Mouse (Mus musculus) Patski (cell line): ENCODE results near the gene Mtmr3. TPM values are rescaled to one million over a fixed set of nuclear protein-coding genes. Genes with fewer than 3 reads are reported as not detected.
"Not testable (repeated sequence)": the region's sequence is repeated elsewhere in the genome, so short reads cannot be mapped to it uniquely, and the experiment has no call there.

ENCODE experiments used
- ATAC-seq: fragments of 100-300 bp; one replicate; pipeline ENCODE4 v1.8.0; 2021
- CTCF ChIA-PET: fragments of 350-600 bp; sonication (Branson Sonifier 250); formaldehyde crosslinking; loops from one replicate; lab custom pipeline; 2022; ENCODE audit warnings: inconsistent platforms; lab: Charles Lee
- POLR2A ChIA-PET: fragments of 350-600 bp; sonication (Branson Sonifier 250); formaldehyde crosslinking; loops from one replicate; lab custom pipeline; 2022; ENCODE audit warnings: antibody characterized with exemption, inconsistent platforms; lab: Charles Lee
- DNase-seq: peaks from one replicate; pipeline ENCODE4 v3.0.0-alpha.2; 2011; ENCODE audit warnings: low read depth, low spot score
- H3K27me3 ChIP-seq: fragments of 371-371 bp; one replicate; pipeline ENCODE4 v1.5.1; 2021
- CTCF ChIP-seq: fragments of 100-300 bp; IDR thresholded peaks from one replicate; pipeline ENCODE4 v1.5.1; 2021
- in situ Hi-C: fragments of 300-500 bp; cut with MboI; formaldehyde crosslinking; loops from 3 replicates; pipeline ENCODE4 v1.11.1; 2018; ENCODE audit warnings: low pct_unique_long_range_greater_than_20kb, mixed read lengths
- polyA plus RNA-seq: library from polyadenylated mRNA; unstranded; gene quantifications from one replicate; pipeline ENCODE4 v1.2.3, GENCODE M21; 2021

The Mtmr3 gene
- polyA plus RNA-seq, 1 experiment from 2014 or later, result 49.1 TPM

DNA sequence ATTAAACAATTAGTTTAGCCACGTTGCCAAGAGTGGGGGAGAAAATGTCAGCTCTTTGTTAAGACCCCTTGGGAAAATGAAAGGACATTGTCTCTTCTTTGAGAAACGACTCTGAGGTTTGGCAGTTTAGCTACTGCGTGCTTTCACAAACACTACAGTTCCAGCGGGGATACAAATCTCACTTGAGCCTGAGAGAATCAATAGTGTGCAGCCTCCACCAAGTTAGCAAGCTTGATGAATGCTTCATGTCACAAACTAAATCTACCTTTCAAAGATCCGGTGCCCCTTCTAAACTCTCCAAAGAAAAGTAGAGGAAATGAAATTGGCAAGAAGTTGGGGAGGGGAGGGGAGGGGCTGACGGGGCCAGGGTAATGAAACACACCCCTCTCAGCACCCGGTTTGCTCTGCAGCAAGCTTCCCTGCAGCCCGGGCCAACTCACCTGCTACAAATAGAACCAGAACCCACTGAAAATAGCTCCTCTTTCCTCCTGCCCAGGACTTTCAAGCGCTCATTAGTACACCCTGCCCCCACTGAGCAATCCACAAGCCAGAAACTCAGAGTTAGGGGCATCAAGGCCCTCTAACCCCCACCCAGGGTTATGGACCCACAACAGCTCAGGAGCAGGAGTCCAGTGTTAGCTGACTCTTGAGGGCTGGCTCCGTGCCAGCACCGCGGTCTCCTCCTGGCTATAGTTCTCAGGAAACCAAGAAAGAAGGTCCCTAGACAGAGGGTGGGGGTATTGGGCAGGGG, 8.2 kb upstream of the Mtmr3 start:
- ATAC-seq (no peak), DNase-seq (no peak)
- in situ Hi-C loops, result no loop called here
- H3K27me3 ChIP-seq, result peaks cover 6% of the 10 kb centered on the region
- POLR2A ChIA-PET, result no interaction called here
- TF ChIP-seq CTCF, result no peak
- CTCF ChIA-PET, result interaction anchor here (0.9 kb wide), 1 partner anchor 20 kb away, joined by 4 read pairs; no protein-coding TSS in a partner anchor

DNA sequence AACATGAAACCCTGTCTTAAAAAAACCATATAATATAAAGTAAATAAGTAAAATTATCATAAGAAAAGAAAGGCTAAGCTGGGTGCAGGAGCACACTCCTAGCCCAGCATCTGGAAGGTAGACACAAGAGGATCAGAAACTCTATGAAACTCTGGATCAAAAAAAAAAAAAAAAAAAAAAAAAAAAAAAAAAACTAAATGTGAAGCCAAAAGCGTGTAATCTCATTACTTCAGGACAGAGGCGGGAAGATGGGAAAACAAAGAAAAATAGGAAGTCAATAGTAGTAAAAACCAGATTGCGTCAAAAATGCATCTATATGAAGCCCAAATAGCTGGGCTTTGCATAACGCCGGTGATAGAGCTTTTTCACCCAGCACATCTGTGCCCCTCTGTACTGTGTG, 7.2 kb upstream of the Mtmr3 start:
- in situ Hi-C loops, result no loop called here

DNA sequence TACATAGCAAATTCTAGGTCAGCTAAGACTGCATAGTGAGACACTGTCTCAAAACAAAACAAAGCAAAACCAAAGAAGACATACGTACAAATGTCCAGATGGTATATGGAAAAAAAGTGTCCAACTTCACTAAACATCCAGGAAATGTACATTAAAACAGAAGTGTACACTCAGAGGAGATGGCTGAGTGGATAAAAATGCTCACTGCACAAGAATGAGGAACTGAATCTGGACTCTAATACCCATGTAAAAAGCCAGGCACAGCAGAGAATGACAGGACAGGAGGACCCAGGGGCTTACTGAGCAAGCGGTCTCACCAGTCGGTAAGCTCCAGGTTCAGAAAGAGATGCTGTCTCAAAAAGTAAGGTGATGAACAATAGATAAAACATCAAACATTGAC, 5.3 kb upstream of the Mtmr3 start:
- ChIA-PET CTCF (no interaction called here), POLR2A (interaction anchor here (0.7 kb wide), 1 partner anchor 121 kb away, joined by 3 read pairs; no protein-coding TSS in a partner anchor)
- DNase-seq (no peak), ATAC-seq (no peak)
- H3K27me3 ChIP-seq, result peaks cover 6% of the 10 kb centered on the region
- in situ Hi-C loops, result loop anchor here (5.0 kb wide), 1 partner anchor 37 kb away; the partner anchor contains the start of gene Ascc2
- no peak for TF ChIP-seq CTCF

More for the DNA sequence above, 7.2 kb upstream of the Mtmr3 start:
- no peak for ATAC-seq
- H3K27me3 ChIP-seq, result peaks cover 6% of the 10 kb centered on the region
- POLR2A ChIA-PET, result no interaction called here
- CTCF ChIA-PET, result no interaction called here
- no peak for TF ChIP-seq CTCF
- DNase-seq, result no peak

DNA sequence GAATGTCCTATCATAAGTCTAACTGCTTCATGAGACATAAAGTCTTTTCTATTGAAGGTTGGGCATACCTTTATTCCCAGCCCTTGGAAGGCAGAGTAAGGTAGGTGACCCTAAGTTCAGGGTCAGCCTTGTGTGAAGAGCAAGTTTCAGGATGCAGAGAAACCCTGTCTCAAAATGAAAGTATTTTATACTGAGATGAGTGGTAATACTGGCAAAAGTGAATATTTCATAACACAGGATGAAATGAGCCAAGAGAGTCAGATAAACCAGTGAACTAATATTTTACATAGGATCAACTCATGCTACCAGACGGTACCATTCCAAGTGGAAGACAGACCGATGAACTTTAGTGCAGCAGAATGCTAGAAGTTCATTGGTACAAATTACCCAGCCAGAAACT, 3.7 kb upstream of the Mtmr3 start:
- no peak for ATAC-seq
- CTCF ChIA-PET, result no interaction called here
- peaks cover 6% of the 10 kb centered on the region for H3K27me3 ChIP-seq
- POLR2A ChIA-PET, result no interaction called here
- in situ Hi-C loops, result loop anchor here (5.0 kb wide), 1 partner anchor 39 kb away; the partner anchor contains the start of gene Ascc2
- DNase-seq, result no peak
- TF ChIP-seq CTCF, result no peak

DNA sequence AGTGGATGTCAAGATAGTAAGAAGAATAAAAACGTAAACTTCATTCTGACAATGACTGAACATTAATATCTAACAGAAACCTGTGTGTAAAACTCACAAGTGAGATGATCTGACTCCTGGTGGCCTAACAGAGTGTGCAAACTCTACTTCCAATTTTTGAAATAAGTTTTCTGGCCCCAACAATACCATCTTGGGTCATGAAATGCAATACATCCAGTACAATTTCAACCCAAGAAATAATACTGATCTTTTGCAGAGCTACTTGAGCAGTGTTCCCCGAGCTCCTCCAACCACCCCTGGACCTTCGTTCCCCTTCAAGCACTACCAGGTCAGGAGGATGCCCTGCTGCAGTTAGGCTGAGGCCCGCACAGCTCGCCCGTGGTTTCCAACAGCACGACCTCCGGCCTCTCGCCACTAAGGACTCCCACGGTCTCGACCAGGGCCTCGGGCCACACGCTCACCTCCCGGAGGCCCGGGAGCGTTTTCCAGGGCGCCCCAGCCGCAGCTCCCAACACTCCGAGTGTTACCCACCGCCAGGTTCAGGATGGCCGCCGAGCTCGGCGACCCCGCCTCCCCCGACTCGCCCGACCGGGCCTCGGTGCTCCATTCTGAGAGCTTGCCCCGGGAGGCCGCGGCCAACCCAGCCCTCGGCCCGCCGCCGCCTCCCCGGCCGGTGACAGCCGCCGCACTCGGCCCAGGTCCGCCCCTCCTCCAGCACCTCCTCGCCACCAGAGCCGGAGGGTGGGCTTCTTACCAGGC, 635 bp downstream of the Mtmr3 start:
- no peak for DNase-seq

DNA sequence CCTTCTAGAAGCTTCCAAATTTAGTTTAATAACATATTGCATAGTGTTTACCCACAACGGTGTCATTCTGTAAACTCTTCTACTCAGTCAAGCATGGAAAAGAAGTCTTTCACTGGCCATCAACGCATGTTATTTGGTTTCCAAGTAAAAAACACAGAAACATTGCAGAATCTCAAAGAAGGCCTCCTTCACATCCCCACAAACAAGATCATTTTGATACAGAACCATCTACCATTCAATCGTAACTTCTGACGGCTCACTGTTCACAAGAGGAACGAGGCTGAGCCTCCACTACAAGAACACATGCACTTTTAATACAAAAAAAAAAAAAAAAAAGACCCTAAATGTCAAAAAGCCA, 1.2 kb downstream of the Mtmr3 start:
- ChIA-PET POLR2A (interaction anchor here (1.9 kb wide), 1 partner anchor 45 kb away, joined by 8 read pairs; the partner anchor contains the start of gene Ascc2), CTCF (interaction anchor here (1.0 kb wide), 1 partner anchor 284 kb away, joined by 3 read pairs; no protein-coding TSS in a partner anchor)
- no peak for ATAC-seq
- TF ChIP-seq CTCF, result no peak
- no peak for DNase-seq
- no peaks in the 10 kb centered on the region for H3K27me3 ChIP-seq
- in situ Hi-C loops, result no loop called here

More for the DNA sequence above, 635 bp downstream of the Mtmr3 start:
- H3K27me3 ChIP-seq, result no peaks in the 10 kb centered on the region
- in situ Hi-C loops, result no loop called here
- POLR2A ChIA-PET, result interaction anchor here (1.9 kb wide), 1 partner anchor 44 kb away, joined by 8 read pairs; the partner anchor contains the start of gene Ascc2
- ATAC-seq, result peak; percentile 63
- peak; percentile 24 for TF ChIP-seq CTCF
- CTCF ChIA-PET, result interaction anchor here (1.0 kb wide), 1 partner anchor 284 kb away, joined by 3 read pairs; no protein-coding TSS in a partner anchor

DNA sequence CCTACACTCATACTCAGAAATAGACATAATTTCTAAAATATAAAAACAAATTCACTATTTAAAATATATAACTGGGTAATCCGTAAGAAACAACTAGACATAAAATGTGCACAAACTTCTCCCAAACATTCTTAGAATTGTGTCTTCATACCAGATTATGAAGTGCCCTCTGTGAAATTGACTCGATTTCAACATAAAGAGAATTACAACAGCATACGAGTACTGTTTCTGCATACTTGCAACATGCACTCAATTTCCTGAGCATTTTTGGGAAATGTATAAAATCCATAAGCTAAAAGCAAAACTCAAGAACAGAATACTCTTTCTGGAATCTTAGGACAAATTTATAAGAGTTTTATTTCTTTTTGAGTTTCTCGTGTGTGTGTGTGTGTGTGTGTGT, 2.9 kb downstream of the Mtmr3 start:
- DNase-seq (no peak), ATAC-seq (no peak)
- in situ Hi-C loops, result no loop called here
- CTCF ChIA-PET, result no interaction called here
- no peaks in the 10 kb centered on the region for H3K27me3 ChIP-seq
- no peak for TF ChIP-seq CTCF
- POLR2A ChIA-PET, result no interaction called here

DNA sequence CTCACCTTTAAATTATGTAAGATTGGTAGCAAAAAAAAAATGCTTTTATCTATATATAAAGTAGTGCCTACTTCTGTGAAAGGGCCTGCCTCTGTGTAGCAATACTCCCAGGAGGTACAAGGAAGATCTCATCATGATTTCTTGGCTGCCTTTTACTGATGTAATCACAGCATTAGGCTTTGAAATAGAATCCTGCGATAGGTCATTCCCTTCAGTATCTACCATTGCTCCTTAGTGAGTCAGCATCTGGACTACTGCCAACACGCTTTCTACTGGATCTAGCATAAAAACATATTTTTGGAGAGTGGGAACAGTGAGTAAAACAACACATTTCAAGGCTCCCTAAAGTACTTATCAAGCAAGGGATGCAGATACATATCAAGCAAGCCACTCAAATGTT, 16.0 kb downstream of the Mtmr3 start:
- TF ChIP-seq CTCF, result no peak
- in situ Hi-C loops, result no loop called here
- DNase-seq (peak; percentile 85), ATAC-seq (peak; percentile 57)
- ChIA-PET POLR2A (no interaction called here), CTCF (no interaction called here)
- H3K27me3 ChIP-seq, result no peaks in the 10 kb centered on the region

DNA sequence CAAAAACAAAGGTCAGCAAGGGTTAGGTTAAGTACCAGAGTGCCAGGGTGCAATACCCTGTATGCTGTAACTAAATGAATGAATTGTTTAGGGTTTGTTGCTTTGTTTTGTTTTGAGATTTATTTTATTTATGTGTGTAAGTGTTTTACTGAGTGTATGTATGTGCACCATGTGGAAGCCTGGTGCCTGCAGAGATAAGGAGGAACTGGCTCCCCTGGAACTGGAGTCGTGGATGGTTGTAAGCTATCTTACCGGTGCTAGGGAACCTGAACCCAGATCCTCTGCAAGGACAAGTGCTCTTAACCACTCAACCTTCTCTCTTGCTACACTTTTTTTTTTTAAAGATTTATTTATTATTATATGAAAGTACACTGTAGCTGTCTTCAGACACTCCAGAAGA, 17.6 kb downstream of the Mtmr3 start:
- no peak for TF ChIP-seq CTCF
- no peaks in the 10 kb centered on the region for H3K27me3 ChIP-seq
- ChIA-PET POLR2A (interaction anchor here (0.6 kb wide), 1 partner anchor 49 kb away, joined by 3 read pairs; no protein-coding TSS in a partner anchor), CTCF (no interaction called here)
- in situ Hi-C loops, result no loop called here
- DNase-seq (no peak), ATAC-seq (no peak)

DNA sequence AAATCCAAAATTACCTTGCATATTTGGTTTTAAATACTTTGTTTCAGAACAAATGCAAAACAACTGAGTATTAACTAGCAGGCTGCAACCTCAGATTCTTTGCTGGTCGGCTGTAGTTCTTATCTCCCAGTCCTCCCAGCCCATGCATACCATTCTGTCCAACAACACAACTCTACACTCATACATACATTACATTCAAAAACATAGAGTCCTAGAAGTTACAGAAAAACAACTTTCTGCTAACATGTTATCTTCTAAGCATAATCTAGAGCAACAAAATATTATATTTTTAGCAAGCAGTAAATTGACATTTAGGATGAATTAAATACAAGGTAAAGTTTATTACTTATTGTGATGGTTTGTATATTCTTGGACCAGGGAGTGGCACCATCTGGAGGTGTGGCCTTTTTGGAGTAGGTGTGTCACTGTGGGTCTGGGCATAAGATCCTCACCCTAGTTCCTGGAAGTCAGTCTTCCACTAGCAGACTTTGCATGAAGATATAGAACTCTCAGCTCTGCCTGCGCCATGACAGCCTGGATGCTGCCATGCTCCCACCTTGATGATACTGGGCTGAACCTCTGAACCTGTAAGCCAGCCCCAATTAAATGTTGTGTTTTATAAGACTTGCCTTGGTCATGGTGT, 18.5 kb downstream of the Mtmr3 start:
- CTCF ChIA-PET, POLR2A ChIA-PET, DNase-seq, in situ Hi-C loops, ATAC-seq, H3K27me3 ChIP-seq: not testable (repeated sequence)
